Mouse (Mus musculus): ENCODE results near the gene Bckdhb.

The Bckdhb gene

DNA sequence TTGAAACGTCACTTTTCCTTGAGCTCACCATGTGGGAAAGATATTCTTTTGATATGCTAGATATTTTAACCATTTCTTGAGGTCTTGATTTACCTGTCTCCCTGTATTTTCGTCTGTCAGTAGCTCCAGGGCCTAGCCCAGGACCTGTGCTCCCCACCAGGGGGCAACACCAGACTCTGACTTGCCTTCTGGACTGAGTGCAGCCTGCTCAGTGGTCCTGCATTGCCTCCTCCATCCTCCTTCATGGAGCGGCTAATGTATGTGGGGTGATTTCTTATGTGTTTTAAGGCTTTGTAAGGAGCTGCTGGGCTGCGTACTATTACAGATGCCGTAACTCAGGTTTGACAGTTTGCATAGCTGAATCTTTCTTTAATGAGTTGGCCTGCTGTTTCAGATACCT, 192.4 kb downstream of the Bckdhb start:
- Histone ChIP-seq H3K36me3 (ENCODE audit: control insufficient read depth, insufficient read depth, low read length, poor library complexity, severe bottlenecking) (no peaks in the 10 kb centered on the region), H3K27me3 (ENCODE audit: control insufficient read depth, insufficient read depth, low read length, poor library complexity, severe bottlenecking) (no peaks in the 10 kb centered on the region)
- DNase-seq (ENCODE audit: low read depth, low spot score) = peak; percentile 7

DNA sequence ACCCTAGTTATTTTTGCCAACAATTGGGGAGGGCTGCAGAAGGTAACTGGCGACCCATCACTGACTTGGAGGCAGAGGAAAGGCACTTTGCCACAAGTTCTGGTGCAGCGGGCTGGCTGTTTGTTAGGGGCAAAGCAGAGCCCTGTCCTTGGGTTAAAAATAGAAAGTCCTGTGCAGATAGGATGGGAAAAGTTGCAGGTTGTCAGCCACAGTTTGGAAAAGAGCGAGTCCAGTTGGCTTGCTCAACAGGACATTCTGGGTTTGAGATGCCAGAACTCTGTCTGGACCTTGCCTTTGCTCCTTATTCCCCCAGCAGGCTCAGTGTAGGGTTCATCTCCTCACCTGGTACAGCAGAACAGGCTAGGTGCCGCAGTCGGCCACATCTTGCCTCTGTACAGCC, 200.1 kb downstream of the Bckdhb start:
- DNase-seq (ENCODE audit: low read depth, low spot score) = no peak
- Histone ChIP-seq H3K36me3 (ENCODE audit: control insufficient read depth, insufficient read depth, low read length, poor library complexity, severe bottlenecking) (no peaks in the 10 kb centered on the region), H3K27me3 (ENCODE audit: control insufficient read depth, insufficient read depth, low read length, poor library complexity, severe bottlenecking) (no peaks in the 10 kb centered on the region)

DNA sequence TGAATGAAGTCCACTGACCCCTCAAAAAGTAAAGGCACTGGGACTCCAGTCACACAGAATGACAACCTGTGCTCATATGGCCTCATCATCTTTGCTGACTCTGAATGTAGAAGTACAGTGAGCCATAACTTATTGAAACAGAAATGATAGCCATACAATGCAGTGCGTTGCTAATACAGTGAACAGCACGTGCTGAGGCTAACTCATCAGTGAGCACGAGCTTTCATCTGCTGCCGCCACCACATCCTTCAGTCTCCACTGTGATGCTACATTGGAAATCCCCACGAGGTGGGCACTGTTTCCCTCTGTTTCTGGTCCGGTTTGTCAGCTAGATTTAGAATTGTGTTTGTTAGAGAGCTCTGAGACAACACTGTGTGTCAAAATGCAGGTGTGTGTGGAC, 205.4 kb downstream of the Bckdhb start:
- H3K36me3 ChIP-seq (ENCODE audit: control insufficient read depth, insufficient read depth, low read length, poor library complexity, severe bottlenecking) = no peaks in the 10 kb centered on the region
- H3K27me3 ChIP-seq (ENCODE audit: control insufficient read depth, insufficient read depth, low read length, poor library complexity, severe bottlenecking) = no peaks in the 10 kb centered on the region
- DNase-seq (ENCODE audit: low read depth, low spot score) = no peak

DNA sequence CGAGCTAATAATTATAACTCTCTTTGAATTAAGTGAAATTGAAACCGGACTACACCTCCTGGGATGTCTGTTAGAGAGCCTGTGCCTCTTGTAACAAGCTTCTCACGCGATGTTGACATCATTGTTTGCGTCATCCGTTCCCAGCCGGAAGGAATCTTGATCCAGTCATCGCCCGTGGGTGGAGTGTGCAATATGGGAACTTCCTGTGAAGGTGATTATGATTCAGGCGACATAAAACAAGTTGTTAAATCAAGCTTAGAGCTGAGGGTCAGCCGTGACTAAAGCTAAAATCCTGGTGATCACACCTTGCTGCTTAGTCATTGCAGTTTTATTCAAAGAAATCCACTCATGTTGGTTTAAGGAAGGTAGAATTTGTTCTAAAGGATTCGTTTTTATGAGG, 210.1 kb downstream of the Bckdhb start:
- no peaks in the 10 kb centered on the region for H3K27me3 ChIP-seq (ENCODE audit: control insufficient read depth, insufficient read depth, low read length, poor library complexity, severe bottlenecking)
- H3K36me3 ChIP-seq (ENCODE audit: control insufficient read depth, insufficient read depth, low read length, poor library complexity, severe bottlenecking) = no peaks in the 10 kb centered on the region
- no peak for DNase-seq (ENCODE audit: low read depth, low spot score)

DNA sequence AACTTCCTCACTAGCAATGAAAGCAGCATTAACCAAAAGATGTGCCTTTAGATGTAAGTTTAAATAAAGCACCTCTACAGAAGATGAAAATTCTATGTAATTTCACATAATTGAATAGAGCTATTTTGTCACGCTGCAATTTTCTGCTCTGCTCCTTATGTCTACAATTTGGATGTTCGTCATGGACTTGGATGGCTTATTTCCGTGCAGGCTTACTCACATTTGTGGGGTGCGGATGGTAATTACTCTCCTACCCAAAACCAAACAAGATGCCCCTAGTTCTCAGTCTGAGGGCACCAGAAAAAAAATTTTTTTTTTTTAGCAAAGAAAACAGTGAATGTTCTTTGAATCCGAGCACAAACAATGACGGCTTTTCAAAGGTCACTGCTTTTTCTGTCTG, 212.2 kb downstream of the Bckdhb start:
- Histone ChIP-seq H3K36me3 (ENCODE audit: control insufficient read depth, insufficient read depth, low read length, poor library complexity, severe bottlenecking) (no peaks in the 10 kb centered on the region), H3K27me3 (ENCODE audit: control insufficient read depth, insufficient read depth, low read length, poor library complexity, severe bottlenecking) (no peaks in the 10 kb centered on the region)
- DNase-seq (ENCODE audit: low read depth, low spot score) = no peak

DNA sequence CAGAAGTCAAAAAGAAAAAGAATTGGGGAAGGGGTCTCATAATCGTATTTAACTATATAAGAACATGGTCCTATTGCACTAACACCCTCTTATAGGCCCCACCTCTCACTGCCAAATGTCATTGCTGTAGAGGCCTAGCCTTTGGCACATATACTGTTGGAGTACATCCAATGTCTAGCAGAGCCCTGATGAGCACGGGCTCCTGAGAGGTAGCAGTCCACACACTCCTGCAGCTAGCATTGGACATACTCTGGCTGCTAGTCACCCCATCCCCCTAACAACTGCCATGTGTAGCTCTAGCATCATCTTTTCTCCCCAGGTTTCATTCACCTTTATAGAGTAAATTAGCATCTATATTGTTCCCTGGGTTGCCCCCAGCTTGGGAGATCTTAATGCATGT, 223.2 kb downstream of the Bckdhb start:
- DNase-seq (ENCODE audit: low read depth, low spot score) = no peak
- H3K27me3 ChIP-seq (ENCODE audit: control insufficient read depth, insufficient read depth, low read length, poor library complexity, severe bottlenecking) = no peaks in the 10 kb centered on the region

More for the DNA sequence above, 223.2 kb downstream of the Bckdhb start:
- H3K36me3 ChIP-seq (ENCODE audit: control insufficient read depth, insufficient read depth, low read length, poor library complexity, severe bottlenecking) = no peaks in the 10 kb centered on the region
